Mouse (Mus musculus) neural tube, embryonic 10.5 days (tissue): ENCODE measurements around the gene Cdk5rap3.
A peak's percentile ranks its signal among the peaks of the same experiment; 100 is the strongest.

Source experiments
- DNase-seq: peaks from one replicate; pipeline ENCODE4 v3.0.0-alpha.2; 2017; ENCODE audit warnings: low spot score; ENCODE audit errors: extremely low spot score

The Cdk5rap3 gene

DNA sequence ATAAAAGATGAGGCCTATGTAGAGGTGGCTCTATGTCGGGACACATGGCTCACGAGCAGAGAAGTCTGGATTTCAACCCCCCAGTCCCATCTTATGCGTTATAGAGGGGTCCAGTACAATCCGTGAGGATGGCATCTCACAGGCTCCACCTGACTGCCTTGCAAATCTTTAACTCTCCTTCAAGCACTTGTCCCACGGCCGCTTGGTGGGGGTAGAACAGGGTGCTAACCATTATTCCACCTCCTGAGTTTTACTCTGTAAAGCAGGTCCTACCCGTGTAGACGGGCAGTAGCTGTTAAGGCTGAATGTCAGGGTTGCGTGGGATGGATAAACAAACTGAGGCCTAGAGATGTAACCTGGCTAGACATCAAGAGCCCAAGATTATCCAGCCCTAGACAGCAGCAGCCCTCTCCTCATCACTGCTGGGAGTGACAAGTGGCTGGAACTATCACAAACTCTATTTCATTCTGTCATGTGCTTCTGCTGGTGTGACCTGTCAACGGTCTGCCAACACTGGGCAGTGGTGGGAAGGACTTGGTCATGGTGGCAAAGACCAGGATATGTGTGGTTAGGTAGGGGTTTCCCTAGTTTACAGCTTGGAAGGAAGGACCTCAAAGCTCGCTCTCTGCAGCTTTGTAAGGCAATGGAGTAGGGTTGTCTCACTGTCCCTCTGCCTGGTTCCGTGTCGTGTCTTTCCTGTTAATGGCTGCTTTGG lies 17.4 kb upstream of the Cdk5rap3 start:
- DNase-seq = no peak

DNA sequence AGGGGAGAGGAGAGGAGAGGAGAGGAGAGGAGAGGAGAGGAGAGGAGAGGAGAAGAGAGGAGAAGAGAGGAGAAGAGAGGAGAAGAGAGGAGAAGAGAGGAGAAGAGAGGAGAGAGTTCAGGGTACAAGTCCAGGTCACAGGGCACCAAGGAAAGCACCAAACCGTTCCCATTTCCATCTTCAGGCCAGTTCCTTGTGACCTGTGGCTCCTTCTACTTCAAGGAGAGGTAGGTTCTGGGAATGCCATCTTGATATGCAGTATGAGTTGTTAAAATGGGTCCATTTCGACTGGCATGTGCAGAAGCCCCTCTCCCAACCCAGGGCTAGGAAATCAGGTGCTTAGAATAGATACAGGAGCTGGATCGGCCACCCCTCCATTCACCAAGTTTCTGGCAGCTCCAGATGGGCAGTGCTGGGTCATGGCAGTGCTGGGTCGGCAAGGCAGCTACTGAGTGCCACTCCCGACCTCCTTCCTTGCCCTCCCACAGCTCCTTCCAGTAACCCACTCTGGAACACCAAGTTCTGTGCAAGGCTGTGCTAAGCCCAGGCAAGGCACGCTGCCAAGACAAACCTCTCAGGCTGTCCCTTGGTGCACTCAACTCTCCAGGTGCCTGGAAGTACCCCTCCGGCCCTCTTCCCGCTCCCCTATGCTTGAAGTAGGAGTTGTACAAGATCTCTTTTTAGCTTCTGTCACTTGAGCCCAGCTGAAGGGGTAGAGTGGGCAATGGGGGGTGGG lies 15.2 kb upstream of the Cdk5rap3 start:
- no peak for DNase-seq

DNA sequence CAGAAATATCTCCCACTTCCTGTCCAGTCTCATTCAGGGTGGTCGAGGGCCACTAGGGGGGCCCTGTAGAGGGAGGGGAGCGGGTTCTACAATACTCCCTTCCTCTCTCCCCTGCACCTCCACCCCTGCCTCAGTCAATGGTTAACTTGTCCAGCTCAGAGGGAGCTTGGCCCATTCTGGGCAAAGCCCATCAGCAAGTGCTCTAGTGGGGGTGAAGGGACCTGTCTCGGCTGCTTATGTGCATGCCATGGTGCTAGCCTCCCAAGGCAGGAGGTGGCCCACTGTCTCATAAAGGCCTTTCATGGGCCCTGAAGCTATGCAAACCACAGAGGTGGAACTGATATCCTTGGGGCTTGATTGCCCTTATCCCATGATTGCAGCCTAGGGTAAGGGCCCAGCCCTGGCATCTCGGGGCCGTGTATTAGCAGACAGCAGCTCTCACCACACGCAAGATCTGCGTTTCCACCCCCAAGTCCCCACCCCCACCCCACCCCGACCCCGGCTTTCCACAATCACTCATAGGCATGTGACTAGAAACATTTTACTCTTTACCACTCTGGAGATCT lies 13.6 kb upstream of the Cdk5rap3 start:
- no peak for DNase-seq

DNA sequence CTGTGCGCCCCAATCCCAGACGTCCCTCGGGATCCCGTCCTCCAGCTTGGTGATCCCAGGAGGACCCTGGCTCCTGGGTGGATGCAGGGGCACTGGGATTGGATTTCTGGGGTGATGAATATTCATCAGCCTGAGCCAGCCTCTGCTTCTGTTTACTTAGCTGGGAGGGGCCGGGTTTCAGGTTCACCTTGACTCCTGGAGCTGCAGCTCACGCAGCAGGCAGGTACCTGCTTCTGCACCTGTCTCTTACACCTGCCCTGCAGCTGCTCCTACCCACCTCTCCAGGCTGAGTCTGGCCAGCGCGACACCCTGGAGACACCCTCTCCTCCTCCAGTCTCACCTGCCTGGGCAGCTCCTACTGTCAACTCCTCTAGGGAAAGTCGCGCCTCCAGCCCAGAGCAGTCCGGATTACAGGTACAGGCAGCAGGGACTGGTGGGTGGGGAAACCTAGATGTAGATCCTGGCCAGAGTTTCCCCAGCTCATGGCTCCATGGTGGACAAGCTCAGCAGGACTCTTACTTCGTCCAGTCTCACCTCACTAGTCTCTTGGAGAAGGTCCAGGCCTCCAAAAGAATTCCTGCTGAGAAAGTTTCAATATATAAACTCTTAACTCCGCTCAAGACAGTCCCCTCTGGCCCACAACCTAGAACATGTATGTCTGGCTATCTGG lies 12.9 kb upstream of the Cdk5rap3 start:
- no peak for DNase-seq

DNA sequence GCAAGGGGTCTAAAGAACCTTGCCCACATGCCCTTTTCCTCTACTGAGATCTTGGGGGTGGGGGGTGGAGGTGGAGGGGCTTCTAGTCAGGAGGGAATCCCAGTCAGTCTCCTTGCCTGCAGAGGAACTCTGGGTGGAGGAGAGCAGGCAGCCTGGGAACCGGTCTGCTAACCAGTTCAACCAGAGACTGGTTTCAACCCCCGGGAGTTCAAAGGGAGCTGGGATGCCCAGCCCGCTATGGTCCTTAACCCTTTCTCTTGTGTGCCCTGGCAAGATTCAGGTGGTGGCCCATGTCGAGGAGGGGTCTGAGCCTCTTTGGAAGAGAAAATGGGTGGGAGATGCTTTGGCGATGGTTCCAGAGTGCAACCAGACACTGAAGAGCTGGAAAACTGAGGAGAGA lies 12.4 kb upstream of the Cdk5rap3 start:
- no peak for DNase-seq

DNA sequence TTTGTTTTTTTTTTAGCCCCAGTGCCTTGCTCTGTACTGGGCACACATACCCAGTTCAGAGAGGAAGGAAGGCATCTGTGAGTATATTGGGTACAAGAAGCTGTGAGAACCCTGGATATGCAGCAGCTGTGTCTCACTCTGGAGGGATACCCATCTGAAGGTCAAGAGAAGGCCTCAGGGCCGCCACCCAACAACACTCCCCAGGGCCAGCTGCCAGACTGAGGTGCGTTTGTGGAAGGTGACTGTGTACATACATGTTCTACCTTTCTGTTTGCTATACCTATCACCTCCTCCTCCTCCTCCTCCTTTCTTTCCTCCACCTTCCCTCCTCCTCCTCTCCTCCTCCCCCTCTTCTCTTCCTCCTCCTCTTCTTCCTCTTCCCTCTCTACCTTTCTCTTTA lies 11.8 kb upstream of the Cdk5rap3 start, which contains the start of gene Prr15l:
Gene Prr15l (plus strand): TSS at position 17 of the 400 bp plus-strand sequence.
- DNase-seq = no peak

DNA sequence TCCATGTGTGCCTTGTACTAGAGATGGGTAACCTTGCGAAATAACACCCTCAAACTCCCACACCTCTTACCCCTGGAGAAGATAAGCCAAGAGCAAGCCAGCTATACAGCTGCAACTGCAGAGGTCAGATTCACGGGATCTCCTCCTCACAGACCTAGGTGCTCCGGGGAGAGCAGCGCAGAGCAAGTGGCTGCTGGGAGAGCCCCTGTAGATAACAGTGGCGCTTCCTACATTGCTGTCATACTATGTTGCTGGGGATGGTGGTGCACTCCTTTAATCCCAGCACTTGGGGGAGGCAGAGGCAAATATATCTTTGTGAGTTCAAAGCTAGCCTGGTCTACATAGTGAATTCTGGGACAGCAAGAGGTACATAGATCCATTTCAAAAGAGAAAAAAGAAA lies 10.3 kb upstream of the Cdk5rap3 start:
- DNase-seq = no peak

DNA sequence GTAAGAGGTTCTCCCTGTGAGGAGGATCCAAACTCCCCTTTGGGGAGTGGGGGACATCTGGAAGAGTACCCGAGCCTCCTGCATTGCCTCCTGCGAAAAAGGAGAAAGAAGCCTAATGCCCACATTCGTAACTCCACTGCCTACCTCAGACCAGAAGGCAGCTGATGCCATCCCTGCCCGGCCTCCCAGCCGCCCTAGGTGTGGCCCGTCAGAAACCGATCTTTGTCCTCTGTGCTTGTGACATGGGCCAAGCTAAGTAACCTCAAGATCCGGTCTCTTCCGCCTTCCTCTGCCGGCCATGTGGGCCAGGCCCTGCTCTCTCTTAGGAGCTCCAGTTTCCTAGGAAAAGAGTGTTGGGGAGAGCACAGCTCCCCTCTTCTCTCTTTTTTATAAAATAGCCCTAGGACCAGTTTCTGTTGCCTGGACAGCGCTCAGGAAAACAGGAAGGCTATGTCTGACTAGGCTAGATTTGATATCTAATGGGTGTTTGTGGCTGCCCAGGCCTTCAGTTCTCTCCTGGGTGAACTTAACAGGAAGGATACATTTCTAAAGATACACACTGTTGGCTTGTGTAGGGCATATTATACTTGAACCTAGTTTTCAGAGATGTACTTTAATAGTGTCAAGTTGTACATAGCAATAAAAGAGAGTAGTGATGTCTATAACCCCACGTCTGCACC lies 9.3 kb upstream of the Cdk5rap3 start:
- no peak for DNase-seq

DNA sequence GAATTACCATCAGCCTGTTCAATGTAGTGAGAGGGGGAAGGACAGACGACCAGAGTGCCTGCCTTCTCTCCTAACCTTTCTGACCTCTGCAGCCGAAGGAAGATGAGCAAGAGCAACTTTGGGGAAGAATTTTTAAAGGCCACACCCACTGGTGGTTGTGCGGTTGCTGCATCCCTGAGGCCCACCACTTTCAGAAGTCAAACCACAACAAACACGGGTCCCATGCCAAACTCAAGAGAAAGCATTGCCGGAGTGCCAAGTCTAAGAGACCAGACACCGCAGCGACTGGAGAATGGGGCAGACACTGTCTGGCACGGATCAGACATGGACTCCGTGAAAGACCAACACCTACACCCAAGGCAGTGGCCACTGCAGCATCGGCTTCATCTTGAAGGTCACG lies 8.6 kb upstream of the Cdk5rap3 start:
- no peak for DNase-seq

DNA sequence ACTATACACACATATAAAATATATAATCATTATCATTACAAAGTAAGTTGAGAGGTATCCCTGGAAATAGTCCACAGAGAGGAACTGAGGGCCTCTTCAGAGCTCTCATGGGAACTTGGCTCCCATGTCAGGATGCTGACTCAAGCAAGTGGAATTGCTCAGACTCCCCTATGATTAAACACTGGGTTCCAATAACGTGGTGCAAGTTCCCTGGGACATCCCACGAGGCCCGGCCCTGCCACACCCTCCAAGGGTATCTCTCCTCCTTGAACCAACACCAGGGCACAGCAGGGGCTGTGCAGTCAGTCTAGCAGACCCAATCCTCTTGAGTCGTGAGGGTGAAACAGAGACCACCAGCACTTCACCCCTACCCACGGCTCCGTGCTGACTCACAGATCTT lies 2.7 kb upstream of the Cdk5rap3 start:
- DNase-seq = no peak

DNA sequence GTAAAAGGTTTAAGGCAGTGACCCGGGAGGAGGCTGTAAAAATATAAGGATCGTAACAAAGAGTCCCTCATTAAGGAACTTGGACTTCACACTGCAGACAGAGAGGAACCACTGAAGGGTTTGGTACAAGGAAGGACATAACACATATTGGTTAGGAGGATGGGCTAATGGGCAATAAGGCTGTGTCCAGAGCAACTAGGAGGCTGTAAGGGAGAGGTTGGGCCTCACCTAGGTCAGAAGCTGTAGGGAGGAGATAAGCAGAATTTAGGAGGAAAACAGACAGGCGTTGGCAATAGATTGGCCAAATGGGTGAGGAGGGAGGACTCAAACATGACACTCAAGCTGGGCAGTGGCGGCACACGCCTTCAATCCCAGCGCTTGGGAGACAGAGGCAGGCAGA lies 1.1 kb upstream of the Cdk5rap3 start:
- DNase-seq = no peak

DNA sequence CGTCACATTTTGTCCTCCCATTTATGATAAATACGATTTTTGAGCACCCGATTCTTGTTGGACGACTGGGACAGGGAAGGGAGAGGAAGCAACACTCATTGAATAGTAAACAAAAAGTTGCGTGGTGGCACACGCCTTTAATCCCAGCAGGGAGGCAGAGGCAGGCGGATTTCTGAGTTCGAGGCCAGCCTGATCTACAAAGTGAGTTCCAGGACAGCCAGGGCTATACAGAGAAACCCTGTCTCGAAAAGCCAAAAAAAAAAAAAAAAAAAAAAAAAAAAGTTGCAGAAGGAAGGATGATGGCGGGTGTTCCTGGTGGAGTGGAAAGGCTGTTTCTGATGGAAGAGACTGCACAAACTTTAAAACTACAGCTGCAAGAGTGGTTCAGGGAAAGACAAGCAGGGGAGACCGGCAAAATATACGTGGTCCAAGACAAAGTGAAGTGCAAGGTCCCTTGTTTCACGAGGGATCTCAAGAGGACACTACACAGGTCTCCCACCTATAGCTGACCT lies 645 bp upstream of the Cdk5rap3 start:
- no peak for DNase-seq

DNA sequence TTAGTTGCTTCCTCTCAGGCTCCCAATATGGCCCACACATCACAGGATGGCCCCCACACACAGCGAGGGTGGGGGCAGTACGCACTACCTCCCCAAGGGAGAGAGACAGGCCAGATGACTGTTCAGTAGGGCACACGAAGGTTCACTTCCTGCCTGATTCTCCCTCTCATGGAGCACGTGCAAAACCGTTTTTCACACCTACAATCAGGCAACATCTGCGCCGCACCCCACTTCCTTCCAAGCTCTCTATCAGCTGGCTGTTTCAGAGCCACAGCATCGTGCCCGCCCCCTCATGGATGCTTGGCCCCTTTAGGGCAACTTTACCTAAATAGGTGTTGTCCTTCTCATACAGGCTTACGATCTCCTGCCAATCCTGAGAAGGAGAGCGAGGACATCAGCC lies 3.6 kb downstream of the Cdk5rap3 start:
- no peak for DNase-seq

DNA sequence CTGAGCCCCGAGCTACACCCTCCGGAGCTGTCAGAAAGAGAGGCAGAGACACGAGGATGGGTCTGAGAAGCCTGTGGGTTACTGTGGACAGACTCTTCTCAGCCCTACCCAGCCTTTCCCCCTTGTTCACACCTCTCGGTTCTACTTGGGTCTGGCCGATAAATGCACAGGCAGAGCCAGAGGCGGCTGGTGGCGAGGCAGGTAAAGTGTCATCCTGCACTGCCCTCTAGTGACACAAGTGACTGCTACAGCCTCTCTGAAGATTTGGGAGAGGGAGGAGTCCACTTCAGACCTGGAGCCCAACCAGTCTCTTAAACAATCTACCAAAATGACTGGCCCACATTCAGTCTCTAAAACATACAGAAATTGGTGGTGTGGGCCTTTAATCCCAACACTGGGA lies 6.3 kb downstream of the Cdk5rap3 start:
- DNase-seq = peak; percentile 85

DNA sequence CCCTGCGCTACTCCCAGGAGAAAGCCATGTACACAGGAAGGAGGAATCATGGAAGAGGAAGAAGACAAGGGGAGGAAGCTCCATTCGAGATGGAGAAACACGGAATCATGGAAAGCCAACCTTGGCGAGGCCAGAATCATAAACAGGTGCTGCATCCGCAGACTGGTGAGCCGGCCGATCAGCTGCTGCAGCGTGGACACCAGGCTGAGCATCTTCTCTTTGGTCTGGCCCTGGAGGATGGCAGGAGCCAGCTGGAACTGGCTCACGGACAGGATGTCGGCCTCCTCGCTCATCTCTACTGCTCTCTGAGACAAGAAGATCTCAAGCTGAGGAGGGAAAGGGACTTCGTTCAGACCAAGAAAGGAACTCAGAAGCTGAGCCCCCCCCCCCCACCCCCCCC lies 7.7 kb downstream of the Cdk5rap3 start:
- no peak for DNase-seq

DNA sequence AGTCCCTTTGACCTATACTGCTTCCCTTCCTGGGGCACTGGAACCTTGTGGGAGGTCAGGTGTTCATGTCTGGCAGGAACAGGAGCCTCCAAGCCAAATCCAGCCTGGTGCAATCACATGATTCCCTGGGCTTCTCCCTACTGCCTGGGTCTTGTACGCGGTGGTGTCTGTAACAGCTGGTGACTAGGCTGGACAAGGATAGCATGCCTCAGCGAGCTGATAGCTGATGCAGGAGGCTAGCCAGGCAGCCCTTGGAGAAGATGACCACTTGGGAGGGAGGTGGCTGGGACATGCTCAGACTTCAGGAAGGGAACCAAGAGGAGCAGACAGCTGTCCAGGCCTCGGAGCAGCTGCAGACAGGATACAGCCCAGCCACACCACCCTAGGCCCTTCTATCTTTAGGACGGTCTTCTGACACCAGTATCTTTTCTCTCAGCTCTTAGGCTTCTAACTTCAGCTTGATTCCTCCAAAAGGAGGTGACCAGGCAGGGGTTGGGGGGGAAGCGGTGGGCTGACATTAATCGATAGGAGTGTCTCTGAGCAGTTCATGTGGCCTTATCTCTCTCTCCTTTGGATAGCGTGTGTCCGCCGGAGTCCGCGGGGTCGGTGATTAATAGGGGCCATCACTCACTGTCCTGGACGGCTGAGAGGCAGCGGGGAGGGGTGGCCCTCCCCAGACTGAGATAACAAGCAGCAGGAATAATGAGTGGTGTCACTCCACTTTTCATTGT lies 9.7 kb downstream of the Cdk5rap3 start:
- DNase-seq = peak; percentile 58

DNA sequence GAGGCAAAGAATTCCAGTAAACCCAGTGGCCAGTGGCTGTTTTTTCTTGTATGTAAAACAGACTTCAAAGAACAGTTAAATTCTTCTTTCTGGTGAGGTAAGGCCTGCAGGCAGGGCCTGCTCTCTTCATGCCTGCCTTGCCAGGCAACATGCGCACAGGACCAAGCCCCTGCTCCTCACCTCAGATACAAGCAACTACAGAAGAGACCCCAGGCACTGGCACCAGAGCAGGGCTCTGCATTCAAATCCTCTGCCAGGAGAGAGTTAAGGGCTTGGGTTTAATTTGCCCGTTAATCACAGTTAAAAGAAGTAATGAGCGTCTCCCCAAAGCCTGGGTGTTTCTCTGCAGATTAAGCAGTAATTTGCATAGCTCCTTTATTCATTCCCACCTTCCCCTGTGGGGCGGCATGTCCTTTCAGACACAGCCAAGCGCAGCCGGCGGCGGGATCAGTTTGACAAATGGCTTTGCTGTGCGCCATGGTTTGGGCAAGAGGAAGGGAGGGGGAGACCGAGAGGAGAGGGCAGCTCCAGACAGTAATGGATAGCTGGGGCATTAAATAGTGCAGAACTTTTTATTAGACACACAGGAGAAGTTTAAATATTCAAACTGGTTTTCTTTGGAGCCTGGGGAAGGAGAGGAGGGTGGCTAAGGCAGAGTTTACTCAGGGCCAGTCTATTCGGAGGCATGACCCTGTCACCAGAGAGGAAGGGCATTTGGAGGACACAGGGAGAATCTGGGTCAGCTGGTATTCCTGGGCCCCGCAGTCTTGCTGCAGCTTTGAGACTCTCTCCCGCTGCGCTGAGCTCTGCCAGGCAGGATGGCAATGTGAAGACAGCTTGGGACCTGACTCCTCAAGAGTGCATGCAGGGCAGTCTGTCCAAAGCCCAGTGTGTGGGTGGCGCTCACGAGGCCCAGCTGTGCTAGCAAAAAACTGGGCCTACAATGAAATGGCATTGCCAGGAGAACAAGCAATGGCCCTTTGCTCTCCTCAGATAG lies 13.4 kb downstream of the Cdk5rap3 start:
- DNase-seq = peak; percentile 86

DNA sequence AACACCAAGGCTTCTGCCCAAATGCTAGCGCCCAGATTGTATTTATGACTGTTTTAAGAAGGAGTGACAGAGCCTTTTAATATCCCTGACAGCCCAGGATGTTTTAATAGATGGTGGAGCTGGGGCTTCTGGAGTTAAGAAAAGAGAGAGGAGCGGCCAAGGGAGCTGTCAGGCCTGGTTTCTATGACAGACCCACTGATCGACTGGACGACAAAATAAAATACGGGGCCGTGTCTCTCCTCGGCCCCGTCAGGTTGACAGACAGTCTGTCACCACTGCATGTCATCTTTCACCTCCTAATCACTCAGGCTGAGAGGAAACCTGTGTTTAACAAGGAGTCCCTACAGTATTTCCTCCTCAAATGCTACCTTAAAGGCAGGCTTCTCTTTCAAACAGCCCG lies 15.0 kb downstream of the Cdk5rap3 start:
- no peak for DNase-seq
